8 mouse cellular contexts compared by ENCODE assay signal in genomic region chr9:32886008-32886650, GRCm38 (mm10).
DNase-seq lines count a peak whose midpoint lies in the region; ATAC-seq and TF ChIP-seq lines count a peak whose summit lies in the region.

No protein-coding gene starts in this region.

- 85% methylated on average over 6 of the region's 6 CpGs for WGBS in limb, embryonic 10.5 days
- 60% methylated on average over 6 of the region's 6 CpGs for WGBS in stomach, postnatal 0 days

- intact Hi-C loops in heart, postnatal 25 days (cut with DNase I): loop anchor here (10.0 kb wide), 2 partner anchors 49 to 51 kb away; no protein-coding TSS in a partner anchor

- H3K27ac ChIP-seq in limb, embryonic 10.5 days: peak overlapping the region; percentile 71; the same call in 1 of the 2 replicates
- no peak overlapping the region for H3K27ac ChIP-seq in stomach, postnatal 0 days (replicated peaks)

- H3K9ac ChIP-seq in stomach, postnatal 0 days (ENCODE audit: low read length): no peak overlapping the region

- H3K36me3 ChIP-seq in limb, embryonic 10.5 days: no peaks in the 10 kb centered on the region
- H3K36me3 ChIP-seq in stomach, postnatal 0 days (ENCODE audit: control insufficient read depth, insufficient read depth, low read length): no peaks in the 10 kb centered on the region

- H3K4me3 ChIP-seq in limb, embryonic 10.5 days: no peak overlapping the region
- no peak overlapping the region for H3K4me3 ChIP-seq in stomach, postnatal 0 days (ENCODE audit: low read depth, low read length)

- ATAC-seq in stomach, postnatal 0 days (ENCODE audit: low FRiP score, low TSS enrichment): no peak

- no peak for TF ChIP-seq EP300 in stomach, postnatal 0 days (optimal IDR thresholded peaks at IDR 0.05)

- DNase-seq in embryo, embryonic 10.5 days (ENCODE audit: low spot score): peak; percentile 37
- DNase-seq in embryo, embryonic 9.5 days (ENCODE audit: extremely low spot score): no peak
- peak; percentile 24 for DNase-seq in ES-CJ7 (ENCODE audit: low read depth, low spot score)
- peak; percentile 41 for DNase-seq in heart, postnatal 25 days (ENCODE audit: low spot score)
- DNase-seq in limb, embryonic 10.5 days (ENCODE audit: low spot score): no peak
- DNase-seq in layer of hippocampus, postnatal 36 days: no peak
- no peak for DNase-seq in stomach, postnatal 0 days (ENCODE audit: low spot score)
- DNase-seq in urinary bladder, adult 2 months (ENCODE audit: low spot score): no peak

- no peak for TF ChIP-seq CTCF in stomach, postnatal 0 days (IDR thresholded peaks at IDR 0.05; ENCODE audit: low read depth)

- no peaks in the 10 kb centered on the region for H3K27me3 ChIP-seq in limb, embryonic 10.5 days (ENCODE audit: low read depth, poor library complexity, severe bottlenecking)
- H3K27me3 ChIP-seq in stomach, postnatal 0 days (ENCODE audit: control insufficient read depth, insufficient read depth, low read length): no peaks in the 10 kb centered on the region

- H3K4me2 ChIP-seq in stomach, postnatal 0 days (replicated peaks; ENCODE audit: low read depth): no peak overlapping the region

- H3K4me1 ChIP-seq in limb, embryonic 10.5 days: peaks cover 9% of the 10 kb centered on the region
- H3K4me1 ChIP-seq in stomach, postnatal 0 days (replicated peaks; ENCODE audit: control insufficient read depth, insufficient read depth): no peaks in the 10 kb centered on the region

- no peaks in the 10 kb centered on the region for H3K9me3 ChIP-seq in limb, embryonic 10.5 days (replicated peaks)
- H3K9me3 ChIP-seq in stomach, postnatal 0 days (ENCODE audit: control insufficient read depth, low read length): no peaks in the 10 kb centered on the region

Comparison
In these comparisons a context has a peak if more than half of its experiments do, and no peak if none do; other contexts are left out.
1. DNase-seq: peak in embryo, embryonic 10.5 days (single experiment), ES-CJ7 (single experiment) and heart, postnatal 25 days (single experiment); none in embryo, embryonic 9.5 days (single experiment), limb, embryonic 10.5 days (single experiment), layer of hippocampus, postnatal 36 days (0 of 2), stomach, postnatal 0 days (single experiment) and urinary bladder, adult 2 months (single experiment).